Mouse (Mus musculus) left cerebral cortex, postnatal 10 days (tissue): ENCODE data around the gene Cd151. TPM values are rescaled to one million over a fixed set of nuclear protein-coding genes. Genes with fewer than 3 reads are reported as not detected.

ENCODE experiments used
- DNase-seq, 2 experiments: peaks; one replicate each; pipeline ENCODE4 v3.0.0; 2021 to 2022; ENCODE audit warnings: low spot score in 2 of 2, mixed read lengths in 1 of 2; ENCODE audit errors: extremely low spot score in 1 of 2
- intact Hi-C: fragments of 180-260 bp; cut with DNase I; formaldehyde crosslinking; loops from one replicate; pipeline ENCODE4 v1.15.1; 2025
- total RNA-seq, 2 experiments: library from RNA; stranded (reverse); gene quantifications; 2 replicates each; pipeline ENCODE4 v1.2.3; 2021

Cd151 gene
- total RNA-seq, 2 experiments from 2014 or later = 31.8 to 33.7 TPM

DNA sequence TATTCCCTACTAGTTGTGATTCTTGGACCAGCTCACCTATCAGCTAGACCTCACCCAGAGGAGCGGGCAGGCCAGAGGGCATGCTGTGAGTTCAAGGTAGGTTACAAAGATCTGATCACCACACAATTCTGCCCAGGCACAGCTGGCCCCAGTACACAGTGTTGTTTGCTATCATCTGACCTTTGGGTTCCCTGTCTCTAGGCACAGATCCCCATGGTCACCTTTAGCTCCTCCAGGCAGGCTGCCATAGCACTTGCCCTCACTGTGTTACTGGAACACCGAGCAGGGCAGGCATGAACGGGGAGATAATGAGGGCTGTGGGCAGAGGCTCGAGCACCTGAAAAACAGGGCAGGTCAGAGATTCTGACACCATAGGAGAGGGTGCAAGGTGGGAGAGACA is 50.4 kb downstream of the Cd151 start:
- intact Hi-C loops = no loop called here
- DNase-seq = no peak

DNA sequence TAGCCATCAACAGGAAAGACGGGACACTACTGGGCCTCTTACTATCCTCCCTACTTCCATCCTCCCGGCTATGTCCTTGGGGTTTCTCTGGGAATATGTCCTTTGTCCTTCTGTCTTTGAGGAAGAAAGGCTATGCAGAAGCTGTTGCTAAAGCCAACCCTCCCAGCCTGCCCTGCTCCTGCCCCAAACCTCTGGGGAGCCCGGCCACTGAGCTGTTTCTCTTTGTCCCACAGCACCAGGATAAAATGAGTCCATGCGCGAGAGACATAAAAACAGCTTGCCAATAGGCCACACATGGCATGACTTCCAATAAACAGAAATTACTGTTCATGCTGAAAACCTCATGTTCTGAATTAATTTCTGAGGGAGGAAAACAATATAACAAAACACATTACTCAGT is 51.1 kb downstream of the Cd151 start:
- intact Hi-C loops = no loop called here
- DNase-seq = no peak

DNA sequence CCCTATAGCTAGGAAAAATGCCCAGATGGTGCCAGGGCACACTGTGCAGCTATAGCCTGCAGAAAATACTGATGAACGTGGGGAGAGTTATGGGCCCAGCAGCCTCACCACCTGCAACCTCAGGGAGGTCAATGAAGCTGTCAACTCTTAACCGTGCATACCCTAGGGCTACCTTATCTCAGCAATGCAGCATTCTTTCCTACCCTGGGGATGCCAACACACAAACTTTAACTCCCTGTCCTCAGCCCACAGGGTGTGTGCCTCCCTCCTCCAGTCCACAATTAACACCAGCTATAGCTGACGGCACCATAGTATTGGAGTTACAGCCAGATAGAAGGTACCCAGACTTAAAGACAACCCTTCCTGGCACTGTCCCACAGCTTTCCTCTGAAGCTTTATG is 51.7 kb downstream of the Cd151 start:
- intact Hi-C loops = no loop called here
- DNase-seq = no peak

DNA sequence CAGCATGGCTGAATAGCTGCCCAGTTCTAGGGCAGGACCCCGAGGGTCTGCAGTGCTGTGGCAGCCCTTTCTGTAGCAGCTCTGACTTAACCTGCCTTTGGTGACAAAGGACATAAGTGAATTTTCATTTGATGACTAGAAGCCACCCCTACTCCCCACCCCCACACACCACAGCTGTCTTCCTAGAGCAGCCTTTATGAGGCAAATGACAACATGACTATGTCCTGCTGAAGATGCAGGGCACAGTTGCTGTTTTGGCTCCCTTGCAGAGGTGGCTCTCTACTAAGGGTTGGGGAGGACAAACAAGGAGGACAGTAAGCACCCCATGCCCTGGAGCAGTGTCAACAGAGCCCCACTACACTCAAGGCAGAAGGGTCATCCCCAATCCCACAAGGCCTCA is 52.6 kb downstream of the Cd151 start:
- no peak for DNase-seq

More for the DNA sequence above, 52.6 kb downstream of the Cd151 start:
- intact Hi-C loops = no loop called here

Other genes with a start within 250 kb of the Cd151 start
- gene Phrf1, start 238.6 kb upstream of the Cd151 start, total RNA-seq = 10 to 100 TPM; 63.6 to 69.6 TPM
- under 1 TPM; 0.22 to 0.58 TPM for gene Irf7, start 200.9 kb upstream of the Cd151 start, total RNA-seq
- gene Cdhr5, start 190.6 kb upstream of the Cd151 start, total RNA-seq = not detected
- gene Sct, start 188.3 kb upstream of the Cd151 start, total RNA-seq = not detected
- under 1 TPM; 0.15 to 0.36 TPM for gene Drd4, start 175.4 kb upstream of the Cd151 start, total RNA-seq
- gene Deaf1, start 139.7 kb upstream of the Cd151 start, total RNA-seq = 100 to 1,000 TPM; 258 to 269 TPM
- 10 to 100 TPM; 21.6 to 23.5 TPM for gene Tmem80, start 139.7 kb upstream of the Cd151 start, total RNA-seq
- gene Eps8l2, start 128.5 kb upstream of the Cd151 start, total RNA-seq = 1 to 10 TPM; 1.1 to 1.4 TPM
- gene Taldo1, start 75.2 kb upstream of the Cd151 start, total RNA-seq = 100 to 1,000 TPM; 113 to 114 TPM
- gene Gatd1, start 53.3 kb upstream of the Cd151 start, total RNA-seq = 10 to 100 TPM; 38.2 to 39.5 TPM
- gene Cend1, start 37.9 kb upstream of the Cd151 start, total RNA-seq = 100 to 1,000 TPM; 267 to 296 TPM
- 100 to 1,000 TPM; 286 to 306 TPM for gene Slc25a22, start 29.5 kb upstream of the Cd151 start, total RNA-seq
- 1 to 10 TPM; 1.8 to 2.0 TPM for gene Pidd1, start 23.4 kb upstream of the Cd151 start, total RNA-seq
- 100 to 1,000 TPM; 687 to 705 TPM for gene Rplp2, start 20.0 kb upstream of the Cd151 start, total RNA-seq
- 10 to 100 TPM; 19.2 to 25.5 TPM for gene Pnpla2, start 12.2 kb upstream of the Cd151 start, total RNA-seq
- gene Cracr2b, start 6.3 kb upstream of the Cd151 start, total RNA-seq = 1 to 10 TPM; 3.4 to 5.8 TPM
- 10 to 100 TPM; 43.8 to 45.0 TPM for gene Polr2l, start 7.7 kb downstream of the Cd151 start, total RNA-seq
- gene Tspan4, start 7.8 kb downstream of the Cd151 start, total RNA-seq = 10 to 100 TPM; 29.0 to 35.4 TPM
- gene Chid1, start 72.5 kb downstream of the Cd151 start, total RNA-seq = 10 to 100 TPM; 69.2 to 71.1 TPM
- gene Ap2a2, start 94.8 kb downstream of the Cd151 start, total RNA-seq = 100 to 1,000 TPM; 257 to 265 TPM
- gene Muc6, start 187.9 kb downstream of the Cd151 start, total RNA-seq = not detected
- under 1 TPM; 0.34 to 0.55 TPM for gene Muc2, start 222.9 kb downstream of the Cd151 start, total RNA-seq